Mouse (Mus musculus) embryonic fibroblast, embryonic 13.5 days (primary cell): ENCODE measurements around the gene Nup107.

Source experiments
- CTCF ChIP-seq: IDR thresholded peaks from 2 replicates; pipeline ENCODE4 v1.5.1; 2011; ENCODE audit warnings: mild to moderate bottlenecking, control low read depth, low read length, moderate library complexity, borderline replicate concordance; ENCODE audit not compliant: insufficient read depth
- POLR2A ChIP-seq: IDR thresholded peaks from 2 replicates; pipeline ENCODE4 v1.6.1; 2011; ENCODE audit warnings: low read depth, mild to moderate bottlenecking, control low read depth, low read length, moderate library complexity

- no peak for TF ChIP-seq CTCF
- TF ChIP-seq POLR2A = no peak
Measured at GRCm38 (mm10) chr10:117778951-117779350, 13.6 kb downstream of the Nup107 start.
